Mouse (Mus musculus): Measurements from ENCODE around the gene Gatd1. TPM values are rescaled to one million over a fixed set of nuclear protein-coding genes. Genes with fewer than 3 reads are reported as not detected.

Gatd1 gene
- total RNA-seq, 4 experiments from 2014 or later: 6.5 to 9.8 (median 7.8) TPM

DNA sequence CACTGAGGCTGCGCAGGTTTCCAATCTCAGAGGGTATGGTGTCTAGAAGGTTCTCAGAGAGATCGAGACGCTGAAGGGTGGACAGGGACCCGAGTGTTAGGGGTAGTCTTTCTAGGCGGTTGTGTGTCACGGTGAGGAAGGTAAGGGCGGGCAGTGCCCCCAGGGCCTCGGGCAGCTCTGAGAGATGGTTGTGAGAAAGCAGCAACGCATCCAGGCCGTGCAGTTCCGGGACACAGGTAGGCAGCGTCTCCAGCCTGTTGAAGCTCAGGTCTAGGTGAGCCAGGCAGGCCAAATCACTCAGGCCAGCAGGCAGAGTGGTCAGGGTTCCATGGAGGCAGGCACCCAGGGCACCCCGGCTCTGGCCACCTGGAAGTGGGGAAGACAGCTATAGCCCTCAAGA is 28.3 kb upstream of the Gatd1 start:
- DNase-seq (ENCODE audit: low spot score in 2 of 2): no peak

DNA sequence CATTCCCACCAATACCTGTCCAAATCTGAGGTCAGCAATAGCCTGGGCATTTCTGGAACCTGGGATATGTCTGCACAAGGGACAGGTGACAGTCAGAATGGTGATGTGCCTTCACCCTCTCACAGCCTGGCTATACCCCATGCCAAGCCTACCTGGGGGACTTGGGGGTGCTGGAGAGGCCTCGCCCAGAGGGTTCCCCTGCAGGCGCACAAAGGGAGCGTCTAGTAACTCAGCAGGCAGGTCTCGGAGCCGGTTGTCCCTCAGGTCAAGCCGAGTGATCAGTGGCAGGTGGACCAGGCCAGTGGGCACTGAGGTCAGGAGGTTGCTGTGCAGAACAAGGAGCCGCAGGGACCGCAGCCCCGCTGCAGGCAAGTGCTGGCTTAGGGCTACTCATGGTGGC is 27.5 kb upstream of the Gatd1 start:
- no peak for DNase-seq (ENCODE audit: low spot score in 2 of 2)

DNA sequence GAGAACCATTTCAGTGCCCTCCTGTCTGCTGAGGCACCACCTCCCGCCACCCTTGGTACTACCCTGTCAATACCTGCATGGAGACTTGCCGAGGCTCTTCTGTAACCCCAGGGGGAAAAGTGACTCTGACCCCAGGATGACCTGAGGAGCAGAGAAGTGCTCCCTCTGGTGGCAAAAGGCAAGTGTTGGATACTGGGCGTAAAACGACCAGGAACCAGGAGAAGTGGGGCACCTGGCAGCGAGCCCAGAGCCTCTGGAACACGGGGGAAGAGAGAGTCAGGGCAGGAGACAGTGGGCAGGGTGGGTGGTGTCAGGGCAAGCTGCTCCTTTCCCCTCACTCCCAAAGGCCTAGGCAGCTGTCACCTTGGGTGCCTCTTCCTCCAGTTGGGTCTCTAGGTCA is 26.7 kb upstream of the Gatd1 start:
- no peak for DNase-seq (ENCODE audit: low spot score in 2 of 2)

DNA sequence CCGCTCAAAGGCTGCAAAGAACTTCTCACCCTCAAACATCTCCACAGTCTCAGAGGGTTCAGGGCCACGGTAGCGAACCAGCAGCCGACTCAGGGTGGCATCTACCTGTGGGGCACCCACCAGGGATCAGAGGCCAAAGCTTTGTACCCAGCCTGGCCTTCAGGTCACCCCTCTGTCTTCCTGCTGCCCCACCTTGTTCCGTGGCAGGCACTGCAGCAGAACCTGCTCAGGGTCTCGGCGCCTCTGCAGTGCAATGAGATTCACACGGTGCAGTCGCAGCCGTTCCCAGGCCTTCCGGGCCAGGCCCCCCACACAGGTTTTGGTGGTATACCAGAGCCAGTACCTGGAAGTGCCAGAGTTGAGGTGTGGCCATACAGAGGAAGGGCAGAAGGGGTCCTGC is 25.9 kb upstream of the Gatd1 start:
- DNase-seq (ENCODE audit: low spot score in 2 of 2): no peak

DNA sequence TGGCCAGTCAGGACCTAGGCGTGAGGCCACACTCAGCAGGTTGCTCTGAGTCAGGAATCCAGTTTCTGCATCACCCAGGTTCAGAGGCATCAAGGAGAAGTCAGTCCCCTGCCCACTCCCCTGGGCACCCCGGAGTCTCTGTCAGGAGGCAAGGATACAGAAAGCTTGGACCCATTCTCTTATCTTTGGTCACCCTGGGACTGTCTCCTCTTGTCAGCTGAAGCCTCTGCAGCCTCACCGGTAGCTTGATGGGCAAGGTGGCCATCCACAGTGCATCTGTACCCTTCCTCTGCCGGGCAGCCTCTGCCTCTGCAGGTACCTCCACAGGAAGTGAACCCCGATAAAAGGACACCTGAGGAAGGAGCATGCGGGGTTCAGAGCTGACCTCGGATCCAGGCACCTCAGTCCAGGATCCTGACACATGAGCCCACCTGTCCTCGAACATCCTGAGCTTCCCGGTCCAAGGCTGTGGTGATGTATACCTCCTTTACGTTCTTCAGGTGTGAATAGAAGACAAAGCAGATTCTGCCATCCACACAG is 25.3 kb upstream of the Gatd1 start:
- no peak for DNase-seq (ENCODE audit: low spot score in 2 of 2)

DNA sequence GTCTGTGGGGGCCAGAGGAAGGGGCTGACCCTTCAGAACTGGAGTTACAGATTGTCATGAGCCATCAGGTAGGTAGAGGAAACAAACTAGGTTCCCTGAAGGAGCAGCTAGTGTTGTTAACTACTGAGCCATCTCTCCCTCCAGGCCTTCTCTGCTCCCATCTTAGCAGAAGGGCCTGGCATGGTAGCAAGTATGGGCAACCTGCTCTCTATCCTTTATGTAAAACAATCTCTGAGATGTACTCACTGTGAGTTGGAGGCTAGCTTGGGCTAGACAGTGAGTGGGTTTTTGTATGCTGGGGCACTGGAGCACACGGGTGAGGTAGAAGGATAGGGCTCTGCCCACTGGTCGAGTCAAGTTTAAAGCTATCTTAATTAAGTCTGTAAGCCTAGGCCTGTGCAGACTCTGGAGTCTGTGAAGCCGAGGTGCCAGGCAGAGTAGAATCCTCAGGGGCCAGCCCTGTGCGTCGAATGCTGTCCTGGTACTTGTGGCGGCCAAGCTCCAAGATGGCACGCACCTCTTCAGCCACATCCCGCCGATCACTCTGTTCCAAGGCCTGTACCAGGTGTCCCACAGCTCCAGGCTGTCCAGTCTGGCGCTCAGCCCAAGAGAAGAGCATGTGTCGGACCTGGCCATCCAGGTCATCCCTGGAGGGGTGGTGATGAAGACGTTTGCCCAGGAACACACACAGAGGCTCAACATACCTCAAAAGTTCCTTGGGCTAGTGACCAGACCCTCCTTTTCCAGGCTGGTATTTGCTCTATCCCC is 24.4 kb upstream of the Gatd1 start:
- no peak for DNase-seq (ENCODE audit: low spot score in 2 of 2)

DNA sequence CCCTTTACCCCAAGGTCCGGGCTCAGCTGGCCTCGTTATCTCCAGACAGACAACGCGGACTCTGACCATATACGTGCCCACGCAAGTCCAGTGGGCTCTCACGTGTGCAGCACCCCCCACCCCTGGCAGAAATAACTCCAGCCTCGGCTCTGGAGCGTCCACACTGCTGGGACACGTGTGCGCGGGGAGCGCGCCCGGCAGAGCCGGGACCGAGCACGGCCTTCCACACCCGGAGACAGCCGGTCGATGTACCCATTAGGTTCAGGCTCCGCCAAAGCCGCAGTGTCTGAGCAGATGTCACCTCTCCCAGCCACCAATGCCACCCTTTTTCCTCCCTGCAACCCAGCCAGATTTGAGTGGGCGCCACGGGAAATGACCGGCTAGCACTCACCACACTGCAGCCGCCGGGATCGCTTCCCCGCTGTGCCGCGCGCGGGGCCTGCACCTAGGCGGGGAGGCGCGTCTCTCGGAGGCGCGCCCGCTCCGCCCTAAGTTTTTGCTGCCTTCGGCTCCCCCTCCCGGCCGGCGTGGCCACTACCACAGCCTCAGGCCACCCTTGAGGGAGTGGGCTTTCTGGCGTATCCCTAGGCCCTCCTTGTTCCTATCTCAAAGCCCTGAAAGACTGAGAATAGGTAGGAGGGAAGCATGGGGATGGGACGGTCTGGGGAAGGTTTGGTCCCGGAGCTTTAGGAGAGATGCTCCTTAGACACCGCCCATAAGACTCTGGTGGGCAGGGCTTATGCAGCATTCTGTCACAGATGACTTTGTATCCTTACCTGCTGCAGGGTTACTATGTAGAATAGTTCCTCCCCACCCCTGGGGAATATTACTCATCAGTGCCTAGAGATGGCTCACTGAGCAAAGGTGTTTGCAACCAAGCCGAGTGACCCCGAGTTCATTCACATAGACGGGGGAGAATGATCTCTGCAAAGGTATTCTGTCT is 23.5 kb upstream of the Gatd1 start, which contains the start of gene Slc25a22:
Gene Slc25a22 (minus strand): TSS at position 715 of the 943 bp plus-strand sequence.
- DNase-seq (ENCODE audit: low spot score in 2 of 2): peak; percentile 65 to 68

DNA sequence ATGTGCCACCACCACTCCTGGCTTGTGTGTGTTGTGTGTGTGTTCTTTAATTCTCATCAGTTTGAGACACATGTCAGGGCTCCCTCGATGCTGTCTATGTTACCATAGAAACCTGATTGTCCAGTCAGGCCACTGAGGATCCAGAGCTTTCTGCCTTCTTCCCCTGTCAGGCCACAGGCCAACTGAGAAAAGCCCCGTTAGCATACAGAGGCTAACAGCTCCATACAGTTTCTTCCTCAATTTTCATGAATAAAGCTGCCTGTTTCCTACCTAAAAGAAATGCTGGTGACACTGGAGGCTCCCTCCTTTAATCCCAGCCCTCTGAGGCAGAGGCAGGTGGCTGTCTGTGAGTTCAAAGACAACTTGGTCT is 22.6 kb upstream of the Gatd1 start:
- DNase-seq (ENCODE audit: low spot score in 2 of 2): no peak

DNA sequence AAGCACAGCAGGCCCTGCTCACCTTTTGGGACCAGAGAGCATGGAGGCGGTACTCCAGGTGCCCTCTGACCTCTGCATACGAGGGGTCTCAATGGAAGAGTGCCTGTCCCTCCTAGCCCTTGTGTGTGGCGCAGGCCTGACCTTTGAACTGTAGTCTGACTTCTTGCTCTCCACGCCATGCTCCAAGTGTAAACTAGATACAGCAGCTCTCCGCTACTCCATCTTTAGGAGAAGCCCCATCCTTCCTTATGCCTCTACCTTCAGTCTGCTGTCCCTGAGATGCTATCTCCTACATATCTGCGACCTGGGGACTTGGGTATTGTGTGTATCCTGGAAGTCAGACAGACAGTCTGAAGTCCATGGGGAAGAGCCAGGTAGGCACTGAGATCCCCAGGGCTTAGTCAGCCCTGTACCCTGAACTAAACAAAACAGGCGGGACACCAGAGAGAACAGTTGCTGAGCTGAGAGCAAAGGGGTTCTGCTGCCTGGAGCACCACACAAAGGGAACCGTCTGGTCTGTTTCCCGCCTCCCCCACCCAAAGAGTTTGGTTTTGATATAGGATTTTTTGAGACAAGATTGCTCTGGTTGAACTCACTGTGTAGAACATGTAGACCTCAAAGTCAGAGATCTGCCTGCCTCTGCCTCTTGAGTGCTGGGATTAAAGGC is 22.1 kb upstream of the Gatd1 start:
- DNase-seq (ENCODE audit: low spot score in 2 of 2): no peak

DNA sequence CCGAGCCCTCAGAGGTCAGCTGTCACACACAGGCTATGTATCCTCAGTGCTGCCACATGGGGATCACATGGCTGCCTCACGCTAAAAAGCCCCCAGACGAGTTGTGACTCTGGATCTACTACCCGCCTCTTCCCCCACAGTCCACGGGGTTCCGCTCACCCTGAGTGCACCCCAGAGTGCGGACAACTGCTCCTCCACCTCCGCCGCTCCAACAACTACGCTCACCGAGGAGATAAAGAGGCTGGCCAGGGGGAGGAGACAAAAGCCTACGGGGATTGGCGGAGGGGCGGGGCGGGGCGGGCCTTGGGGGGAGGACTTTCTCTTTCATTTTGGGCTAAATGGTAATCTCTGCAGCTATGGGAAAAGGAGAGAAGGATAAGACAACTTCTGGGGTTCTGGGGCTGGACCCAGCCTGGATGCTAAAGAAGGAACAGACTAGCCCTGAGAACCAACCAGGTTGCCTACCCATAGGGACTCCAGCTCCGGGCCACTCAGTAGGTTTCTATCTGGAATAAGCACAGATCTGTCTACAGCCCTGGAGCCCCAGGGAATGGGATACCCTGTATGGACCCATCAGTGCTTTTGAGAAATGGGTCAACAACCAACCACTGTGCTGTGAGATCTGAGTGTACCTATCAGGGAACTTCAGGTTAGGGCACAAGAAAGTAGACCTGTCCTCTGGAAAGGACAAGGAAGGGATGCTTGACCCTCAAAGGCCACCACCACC is 21.4 kb upstream of the Gatd1 start:
- DNase-seq (ENCODE audit: low spot score in 2 of 2): no peak

DNA sequence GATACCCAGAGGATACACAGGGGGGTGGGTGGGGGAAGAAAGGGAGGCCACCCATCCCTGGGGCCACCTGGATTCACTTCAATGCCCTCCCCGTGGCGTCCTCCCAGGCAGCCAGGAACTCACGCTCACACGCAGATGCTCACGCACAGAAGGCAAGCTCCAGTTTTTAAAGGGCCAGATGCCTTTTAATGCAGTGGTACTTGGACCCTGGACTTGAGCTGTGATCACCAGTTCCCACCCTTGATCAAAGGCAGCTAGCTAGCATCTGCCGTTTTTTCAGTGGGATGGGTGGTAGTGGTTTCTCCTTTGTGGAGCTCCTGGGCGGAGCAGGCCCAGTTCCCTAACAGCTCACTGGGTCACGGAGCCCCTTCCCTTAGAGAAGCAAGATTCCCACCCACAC is 20.5 kb upstream of the Gatd1 start:
- DNase-seq (ENCODE audit: low spot score in 2 of 2): no peak

DNA sequence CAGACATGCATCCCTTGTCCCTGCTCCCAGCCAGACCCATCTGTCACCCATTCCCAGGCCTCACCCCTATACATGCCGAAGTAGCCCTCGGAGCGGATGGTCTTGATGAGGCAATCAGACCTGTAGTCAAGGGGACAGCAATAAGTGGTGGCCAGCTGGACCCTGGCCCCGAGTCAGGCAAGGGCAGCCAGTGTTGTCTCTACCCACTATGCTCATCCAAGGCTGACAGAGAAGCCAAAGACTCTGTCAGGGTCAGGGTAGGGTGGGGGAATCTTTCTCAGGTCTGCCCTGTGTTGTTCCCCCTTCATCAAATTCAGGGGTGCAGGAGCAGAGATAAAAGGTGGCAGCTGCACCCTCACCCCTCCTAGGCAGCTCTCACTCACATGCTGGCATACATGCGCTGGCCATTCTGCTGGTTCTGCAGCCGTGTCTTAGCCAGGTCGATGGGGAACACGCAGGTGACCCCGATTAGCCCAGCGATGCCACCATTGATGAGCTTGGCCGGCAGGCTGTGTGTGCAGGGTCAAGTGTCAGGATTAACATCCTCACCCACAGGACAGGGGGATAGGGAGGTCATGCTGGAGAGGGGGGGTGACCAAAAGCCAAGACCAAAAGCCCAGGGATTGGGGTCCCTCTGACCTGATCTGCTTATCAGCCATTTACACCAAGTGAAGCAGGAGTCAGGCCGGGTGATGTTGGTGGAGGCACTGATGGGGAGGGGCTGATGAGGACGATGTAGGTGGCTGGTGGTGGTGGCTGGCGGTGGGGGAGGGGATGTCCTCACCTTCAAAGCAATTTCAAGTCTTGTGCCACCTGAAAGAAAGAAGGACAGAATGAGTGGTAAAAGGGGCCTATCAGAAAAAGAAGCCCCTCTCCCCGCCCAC is 19.8 kb upstream of the Gatd1 start:
- no peak for DNase-seq (ENCODE audit: low spot score in 2 of 2)

DNA sequence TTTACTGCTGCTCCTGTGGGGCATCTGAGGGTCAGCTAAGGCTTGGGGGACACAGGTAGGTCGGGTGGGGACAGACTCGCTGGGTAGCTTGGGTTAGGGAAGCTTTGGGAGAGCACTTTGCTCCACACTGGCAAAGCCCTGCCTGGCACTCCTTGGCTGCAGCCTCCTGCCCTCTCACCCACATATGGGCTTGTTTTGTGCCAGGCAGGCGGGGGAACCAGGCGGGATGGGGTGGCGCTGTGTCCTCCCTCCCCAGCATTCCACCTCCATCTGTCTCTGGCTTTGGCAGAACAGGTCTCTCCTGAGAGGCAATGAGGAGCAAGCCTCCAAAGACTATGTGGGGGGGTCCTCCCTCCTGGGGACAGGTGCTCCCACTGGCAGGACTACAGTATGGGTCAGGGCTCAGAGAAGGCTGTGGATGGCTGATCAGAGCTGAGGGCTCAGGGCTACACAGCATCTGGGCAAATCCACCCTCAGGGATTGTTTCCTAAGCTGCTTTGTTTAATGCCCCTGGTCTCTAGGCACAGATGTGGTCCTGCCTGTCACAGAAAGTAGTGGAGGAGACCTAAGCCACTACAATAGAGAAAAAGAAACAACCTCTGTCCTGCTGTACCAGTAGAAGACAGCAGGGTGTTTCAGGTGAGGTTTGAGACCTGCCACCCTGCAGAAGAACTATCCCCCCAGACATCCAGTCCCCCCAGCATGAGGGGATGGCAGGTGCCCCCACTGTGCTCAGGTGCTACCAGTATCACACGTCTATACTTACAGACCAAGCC is 19.0 kb upstream of the Gatd1 start:
- DNase-seq (ENCODE audit: low spot score in 2 of 2): no peak

DNA sequence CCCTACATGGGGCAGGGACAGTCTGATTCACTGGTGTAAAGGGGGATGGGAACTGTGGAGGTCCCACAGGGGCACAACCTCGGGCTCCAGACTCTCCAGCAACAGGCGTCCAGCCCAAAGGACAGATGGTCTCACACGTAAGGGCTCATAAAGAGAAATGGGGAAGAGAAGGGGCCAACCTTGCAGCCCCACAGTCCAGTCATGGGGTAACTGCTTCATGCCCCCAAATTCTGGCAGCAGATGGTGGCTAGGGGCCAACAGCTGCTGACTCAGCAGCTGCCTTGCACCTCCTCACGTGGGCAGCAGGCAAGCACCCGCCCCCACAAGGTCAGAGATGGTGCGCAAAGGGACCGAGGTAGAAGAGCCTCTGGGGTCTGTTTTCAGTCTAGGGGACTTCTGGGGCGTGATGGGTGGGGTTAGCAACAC is 18.3 kb upstream of the Gatd1 start:
- no peak for DNase-seq (ENCODE audit: low spot score in 2 of 2)

DNA sequence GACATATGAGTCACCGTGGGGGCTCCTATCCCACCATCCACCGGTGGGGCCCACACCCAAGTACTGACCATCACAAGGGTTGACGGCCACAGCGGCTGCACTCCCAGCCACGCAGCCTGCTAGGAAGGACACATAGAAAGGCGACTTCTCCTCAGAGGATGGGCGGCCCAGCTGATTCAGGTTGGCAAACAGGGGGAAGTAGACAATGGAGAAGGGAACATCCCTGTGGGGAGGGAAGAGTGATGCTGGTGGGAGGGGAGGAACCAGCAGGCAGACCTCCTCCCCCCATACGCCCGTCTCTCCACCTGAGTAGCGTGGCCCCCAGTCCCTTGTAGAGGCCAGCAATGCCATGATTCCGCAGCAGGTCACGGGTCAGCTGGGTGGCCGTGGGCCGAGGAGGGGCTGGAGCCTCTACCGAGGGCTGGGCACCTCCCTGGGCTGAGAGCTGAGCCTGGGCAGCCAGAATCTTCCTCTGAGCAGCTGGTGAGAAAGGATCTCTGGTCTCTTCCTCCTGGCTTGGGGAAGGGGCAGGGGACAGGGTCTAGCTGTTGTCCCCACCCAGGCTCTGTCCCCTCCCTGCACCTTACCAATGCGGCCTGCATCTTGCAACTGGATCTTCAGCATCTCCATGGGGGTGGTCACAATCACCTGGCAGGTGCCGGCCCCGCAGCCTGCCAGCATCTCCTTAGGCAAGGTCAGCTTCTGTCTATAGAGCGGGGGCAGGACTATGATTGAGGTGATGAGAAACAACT is 17.7 kb upstream of the Gatd1 start:
- no peak for DNase-seq (ENCODE audit: low spot score in 2 of 2)

DNA sequence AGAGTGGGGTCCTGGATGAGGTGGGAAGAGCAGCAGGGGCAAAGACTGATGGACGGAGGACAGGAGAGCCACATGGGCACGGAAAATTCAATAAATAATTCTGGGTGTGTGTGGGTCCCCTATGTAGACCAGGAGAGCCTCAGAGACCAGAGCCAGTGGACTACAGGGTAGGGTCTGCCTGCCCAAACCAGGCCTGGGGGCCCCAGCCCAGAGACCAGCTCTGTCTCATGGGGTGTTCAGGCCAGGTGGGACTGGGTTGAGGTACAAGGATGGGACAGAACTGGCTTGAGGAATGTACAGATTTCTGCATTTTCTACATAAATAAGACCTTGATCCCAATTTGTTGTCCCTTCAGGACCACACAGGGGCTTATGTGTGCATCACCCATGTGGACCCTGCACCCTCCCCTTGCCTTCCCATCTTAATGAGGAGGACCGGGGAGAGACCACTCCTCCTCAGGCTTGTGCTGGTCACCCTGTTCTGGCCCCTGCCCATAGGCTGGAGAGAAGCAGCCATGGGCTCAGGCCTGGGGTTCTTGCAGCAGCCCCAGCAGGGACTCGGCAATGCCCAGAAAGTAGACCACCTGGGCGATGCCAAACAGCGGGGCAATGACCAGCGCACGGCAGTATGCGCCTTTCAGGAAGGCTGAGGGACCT is 16.8 kb upstream of the Gatd1 start:
- DNase-seq (ENCODE audit: low spot score in 2 of 2): no peak

DNA sequence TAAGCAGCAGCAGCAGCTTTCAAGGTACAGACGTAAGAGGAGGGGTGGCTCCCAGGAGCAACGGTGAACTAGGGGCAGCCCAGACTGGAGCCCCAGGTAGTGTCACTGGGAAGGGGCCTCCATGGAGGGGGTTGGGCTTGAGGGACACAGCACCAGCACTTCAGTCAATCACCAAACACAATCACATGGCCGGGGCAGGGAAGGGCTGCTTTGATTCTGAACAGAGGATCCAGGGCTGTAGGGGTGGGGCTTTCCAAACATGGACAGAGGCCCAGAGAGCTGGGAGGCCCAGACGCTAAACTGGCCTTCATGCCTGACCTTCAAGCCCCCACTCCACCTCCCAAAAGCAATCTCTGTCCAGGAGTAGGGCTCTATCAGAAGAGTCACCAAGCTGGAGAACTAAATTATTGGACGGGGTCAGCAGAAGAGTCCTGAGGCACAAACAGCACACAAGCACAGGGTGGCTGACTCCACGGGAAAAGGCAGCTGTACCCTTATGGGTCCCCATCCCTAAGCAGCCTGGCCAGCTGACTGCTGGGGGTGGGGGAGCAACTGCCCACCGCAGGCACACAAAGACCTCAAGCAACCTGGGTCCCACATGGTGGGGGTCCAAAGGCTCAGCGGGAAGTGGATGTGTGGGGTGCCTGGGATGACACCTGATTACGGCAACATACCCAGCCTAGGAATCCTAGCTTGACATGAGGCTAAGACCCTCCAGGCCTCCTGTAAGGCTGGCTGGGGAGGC is 16.1 kb upstream of the Gatd1 start:
- DNase-seq (ENCODE audit: low spot score in 2 of 2): no peak
